Mouse (Mus musculus) kidney, adult 2 months (tissue): ENCODE measurements around the gene Dhx32.

ENCODE experiments used
- CTCF ChIP-seq: fragments of 200-500 bp; conservative IDR thresholded peaks from 2 replicates; pipeline ENCODE4 v1.5.1; 2011; ENCODE audit warnings: low read depth, mild to moderate bottlenecking, control low read depth, low read length, moderate library complexity, mixed read lengths; ENCODE audit not compliant: insufficient read depth, insufficient read length
- POLR2A ChIP-seq: fragments of 200-500 bp; IDR thresholded peaks from one replicate; pipeline ENCODE4 v1.6.1; 2011; ENCODE audit warnings: low read depth, low read length, control low read depth

DNA sequence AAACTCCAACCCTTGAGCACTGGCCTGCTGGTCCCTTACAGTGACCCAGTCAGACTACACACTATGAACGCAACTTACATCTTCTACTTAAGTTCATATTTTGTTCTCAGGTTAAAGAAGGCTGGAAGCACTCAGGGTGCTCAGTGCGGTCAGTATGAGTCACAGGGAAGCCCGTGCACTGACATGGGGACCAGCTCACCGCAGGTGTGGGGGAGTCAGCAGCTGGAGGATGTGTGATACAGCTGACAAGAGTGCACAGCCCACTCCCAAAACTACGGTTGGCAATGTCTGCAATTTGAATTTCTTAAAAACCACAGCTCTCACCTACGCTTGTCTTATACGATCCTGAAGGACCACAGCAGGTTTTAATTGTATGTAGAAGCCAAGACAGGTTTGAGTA is 42.0 kb downstream of the Dhx32 start:
- no peak for TF ChIP-seq POLR2A
- no peak for TF ChIP-seq CTCF
